In genomic region chr6:128445761-128446535, GRCm38 (mm10) we compare ENCODE assay signal across 8 mouse cellular contexts. TPM values are rescaled to one million over a fixed set of nuclear protein-coding genes. Genes with fewer than 3 reads are reported as not detected.
A peak's percentile ranks its signal among the peaks of the same experiment; 100 is the strongest.
DNase-seq lines count a peak whose midpoint lies in the region; ATAC-seq lines count a peak whose summit lies in the region.

No protein-coding gene starts in this region.

- WGBS in heart, embryonic 11.5 days (ENCODE audit: insufficient replicate concordance): 12% methylated on average over 14 of the region's 14 CpGs
- WGBS in kidney, embryonic 14.5 days: 18% methylated on average over 14 of the region's 14 CpGs
- WGBS in lung, embryonic 16.5 days: 24% methylated on average over 14 of the region's 14 CpGs

- 0 out of 2 replicates have a peak, but pooled peaks cover 4% of the 10 kb centered on the region for H3K4me1 ChIP-seq in heart, embryonic 11.5 days (ENCODE audit: control insufficient read depth, insufficient read depth, low read length)
- H3K4me1 ChIP-seq in kidney, embryonic 14.5 days (ENCODE audit: control insufficient read depth, insufficient read depth, low read length): no peaks in the 10 kb centered on the region
- H3K4me1 ChIP-seq in lung, embryonic 16.5 days (replicated peaks; ENCODE audit: control insufficient read depth, insufficient read depth, low read length): no peaks in the 10 kb centered on the region

- H3K9ac ChIP-seq in heart, embryonic 11.5 days (ENCODE audit: low read depth, low read length): 0 out of 2 replicates have a peak overlapping the region, but pooled peaks have one; percentile 1
- H3K9ac ChIP-seq in kidney, embryonic 14.5 days (ENCODE audit: low read depth, low read length): no peak overlapping the region
- peak overlapping the region; percentile 53 for H3K9ac ChIP-seq in lung, embryonic 16.5 days (ENCODE audit: low read length)

- peak overlapping the region; percentile 62 for H3K4me2 ChIP-seq in heart, embryonic 11.5 days
- H3K4me2 ChIP-seq in kidney, embryonic 14.5 days (replicated peaks; ENCODE audit: low read depth, low read length): peak overlapping the region; percentile 23
- H3K4me2 ChIP-seq in lung, embryonic 16.5 days (ENCODE audit: low read depth, low read length): peak overlapping the region; percentile 46

- no peak overlapping the region for H3K27ac ChIP-seq in heart, embryonic 11.5 days (ENCODE audit: low read depth, low read length)
- H3K27ac ChIP-seq in kidney, embryonic 14.5 days (ENCODE audit: low read depth, low read length): no peak overlapping the region
- H3K27ac ChIP-seq in lung, embryonic 16.5 days (ENCODE audit: low read length): no peak overlapping the region

- H3K36me3 ChIP-seq in heart, embryonic 11.5 days (ENCODE audit: control insufficient read depth, insufficient read depth, low read length): no peaks in the 10 kb centered on the region
- no peaks in the 10 kb centered on the region for H3K36me3 ChIP-seq in kidney, embryonic 14.5 days (ENCODE audit: control insufficient read depth, insufficient read depth, low read length)
- H3K36me3 ChIP-seq in lung, embryonic 16.5 days (ENCODE audit: control insufficient read depth, insufficient read depth, low read length): no peaks in the 10 kb centered on the region

- ATAC-seq in heart, embryonic 11.5 days (replicated peaks; ENCODE audit: insufficient number of reproducible peaks, low FRiP score, low TSS enrichment): no peak
- peak; percentile 74 for ATAC-seq in kidney, embryonic 14.5 days (ENCODE audit: low FRiP score, low TSS enrichment)
- peak; percentile 65 for ATAC-seq in lung, embryonic 16.5 days (ENCODE audit: low read depth)
- peak; percentile 66; the same call in 1 of the 2 replicates for ATAC-seq in neutrophil, adult 5-6 weeks (ENCODE audit: extremely low read depth, insufficient number of reproducible peaks, low FRiP score, poor library complexity, severe bottlenecking)

- no peaks in the 10 kb centered on the region for H3K9me3 ChIP-seq in heart, embryonic 11.5 days (replicated peaks; ENCODE audit: control insufficient read depth, low read length)
- H3K9me3 ChIP-seq in kidney, embryonic 14.5 days (ENCODE audit: control insufficient read depth, low read length): no peaks in the 10 kb centered on the region
- no peaks in the 10 kb centered on the region for H3K9me3 ChIP-seq in lung, embryonic 16.5 days (ENCODE audit: control insufficient read depth, low read length)

- H3K4me3 ChIP-seq in heart, embryonic 11.5 days (ENCODE audit: low read depth, low read length): peak overlapping the region; percentile 22
- 0 out of 2 replicates have a peak overlapping the region, but pooled peaks have one; percentile 6 for H3K4me3 ChIP-seq in kidney, embryonic 14.5 days (ENCODE audit: low read length)
- peak overlapping the region; percentile 3; the same call in 1 of the 2 replicates for H3K4me3 ChIP-seq in lung, embryonic 16.5 days (ENCODE audit: low read length)

- DNase-seq in adrenal gland, adult (ENCODE audit: inconsistent age in 2 of 2, low spot score in 1 of 2): peak; percentile 67 to 91
- no peak for DNase-seq in adrenal gland, postnatal 4 days (ENCODE audit: low spot score in 2 of 2)
- DNase-seq in Muller cell, postnatal 12 days (ENCODE audit: inconsistent ontology term): peak; percentile 37
- DNase-seq in embryo, embryonic 10.5 days (ENCODE audit: low spot score): peak; percentile 79

- no peaks in the 10 kb centered on the region for H3K27me3 ChIP-seq in heart, embryonic 11.5 days (ENCODE audit: control insufficient read depth, insufficient read depth, low read length)
- H3K27me3 ChIP-seq in kidney, embryonic 14.5 days (ENCODE audit: control insufficient read depth, insufficient read depth, low read length): no peaks in the 10 kb centered on the region
- H3K27me3 ChIP-seq in lung, embryonic 16.5 days (ENCODE audit: control insufficient read depth, insufficient read depth, low read depth, low read length): no peaks in the 10 kb centered on the region

RNA-seq across cellular contexts. Expression of gene Fkbp4, which starts 7.5 kb away (rescaled TPM):
- 100 to 1,000 TPM; 190 to 194 TPM for total RNA-seq in adrenal gland, postnatal 4 days (2021)
- polyA plus RNA-seq in heart, embryonic 11.5 days (2014; fragmentation: Nextera tagmentation; extraction: Ambion mirVana): 270 and 303 TPM in 2 replicates
- polyA plus RNA-seq in kidney, embryonic 14.5 days (2014; fragmentation: Nextera tagmentation; extraction: Ambion mirVana): 400 and 513 TPM in 2 replicates
- polyA plus RNA-seq in lung, embryonic 16.5 days (2015; fragmentation: Nextera tagmentation; extraction: Ambion mirVana): 400 and 427 TPM in 2 replicates
- total RNA-seq in neutrophil, adult 5-6 weeks (2017): 66.1 and 83.2 TPM in 2 replicates

RNA-seq across cellular contexts. Expression of gene Itfg2, which starts 21.2 kb away (rescaled TPM):
- 10 to 100 TPM; 30.8 to 43.9 TPM for total RNA-seq in adrenal gland, postnatal 4 days (2021)
- 25.8 and 26.3 TPM in 2 replicates for polyA plus RNA-seq in heart, embryonic 11.5 days (2014; fragmentation: Nextera tagmentation; extraction: Ambion mirVana)
- polyA plus RNA-seq in kidney, embryonic 14.5 days (2014; fragmentation: Nextera tagmentation; extraction: Ambion mirVana): 24.0 and 35.7 TPM in 2 replicates
- polyA plus RNA-seq in lung, embryonic 16.5 days (2015; fragmentation: Nextera tagmentation; extraction: Ambion mirVana): 29.6 and 32.2 TPM in 2 replicates
- total RNA-seq in neutrophil, adult 5-6 weeks (2017): 35.7 and 37.1 TPM in 2 replicates

RNA-seq across cellular contexts. Expression of gene Nrip2, which starts 46.9 kb away (rescaled TPM):
- 1 to 10 TPM; 4.1 to 6.2 TPM for total RNA-seq in adrenal gland, postnatal 4 days (2021)
- 1.9 TPM in 2 replicates for polyA plus RNA-seq in heart, embryonic 11.5 days (2014; fragmentation: Nextera tagmentation; extraction: Ambion mirVana)
- polyA plus RNA-seq in kidney, embryonic 14.5 days (2014; fragmentation: Nextera tagmentation; extraction: Ambion mirVana): 13.3 and 17.9 TPM in 2 replicates
- polyA plus RNA-seq in lung, embryonic 16.5 days (2015; fragmentation: Nextera tagmentation; extraction: Ambion mirVana): 3.5 and 3.6 TPM in 2 replicates
- 0.12 TPM in 1 of 2 replicates, not detected in the other for total RNA-seq in neutrophil, adult 5-6 weeks (2017)

Comparison
In these comparisons a context has a peak if more than half of its experiments do, and no peak if none do; other contexts are left out.
1. DNase-seq: peak in adrenal gland, adult (2 of 2), Muller cell, postnatal 12 days (single experiment) and embryo, embryonic 10.5 days (single experiment); none in adrenal gland, postnatal 4 days (0 of 2).
2. Peak in every context shown above with its lines, with median percentiles within 50 percentile points of each other: H3K4me2 ChIP-seq and H3K4me3 ChIP-seq.